Mouse (Mus musculus): ENCODE measurements around the gene Tmem246. TPM values are rescaled to one million over a fixed set of nuclear protein-coding genes. Genes with fewer than 3 reads are reported as not detected.

Tmem246 gene
- polyA plus RNA-seq, 1 experiment: 2.2 TPM

- H3K36me3 ChIP-seq (ENCODE audit: control insufficient read depth, insufficient read depth): no peaks in the 10 kb centered on the region
- H3K79me2 ChIP-seq (ENCODE audit: control insufficient read depth, insufficient read depth): no peaks in the 10 kb centered on the region
- no peak overlapping the region for H3K4me3 ChIP-seq
- TF ChIP-seq TCF3 (IDR thresholded peaks at IDR 0.05; ENCODE audit: insufficient read length, low read depth) (no peak), SRF (IDR thresholded peaks at IDR 0.05; ENCODE audit: control insufficient read depth, insufficient read length, low read depth) (no peak)
- no peak overlapping the region for H3K4me2 ChIP-seq (ENCODE audit: low read depth)
- H3ac ChIP-seq (ENCODE audit: control insufficient read depth, insufficient read length): no peak overlapping the region
- no peaks in the 10 kb centered on the region for H3K27me3 ChIP-seq (ENCODE audit: control insufficient read depth, insufficient read depth, insufficient read length)
Observed at GRCm38 (mm10) chr4:49546026-49546425, 51.6 kb downstream of the Tmem246 start.

DNA sequence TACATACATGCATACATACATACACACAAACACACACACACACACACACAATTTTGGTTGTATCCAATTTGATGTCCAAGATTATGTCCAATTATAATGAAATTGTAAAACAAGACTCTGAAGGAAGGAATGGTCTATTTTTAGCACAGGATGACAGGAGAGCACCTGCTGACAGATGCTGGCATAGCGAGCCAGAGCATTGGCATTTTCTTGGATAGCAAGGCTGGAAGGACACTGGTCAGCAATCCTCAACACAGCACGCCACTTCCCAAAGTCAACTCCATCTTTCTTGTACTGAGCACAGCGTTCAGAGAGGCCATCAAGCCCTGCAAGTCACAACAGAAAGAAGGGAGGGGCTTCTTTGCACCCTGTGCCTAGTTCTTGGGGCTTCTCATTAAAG lies 56.7 kb downstream of the Tmem246 start:
- no peaks in the 10 kb centered on the region for H3K27me3 ChIP-seq (ENCODE audit: control insufficient read depth, insufficient read depth, insufficient read length)
- no peaks in the 10 kb centered on the region for H3K36me3 ChIP-seq (ENCODE audit: control insufficient read depth, insufficient read depth)
- no peaks in the 10 kb centered on the region for H3K79me2 ChIP-seq (ENCODE audit: control insufficient read depth, insufficient read depth)
- no peak overlapping the region for H3K4me2 ChIP-seq (ENCODE audit: low read depth)
- no peak for TF ChIP-seq USF1 (IDR thresholded peaks at IDR 0.05; ENCODE audit: low read depth)
- TF ChIP-seq MYOD1 (IDR thresholded peaks at IDR 0.05; ENCODE audit: control insufficient read depth in 1 of 3, insufficient read length in 2 of 3, low read depth in 2 of 3): peak in 1 of 3 experiments; percentile 23
- H3ac ChIP-seq (ENCODE audit: control insufficient read depth, insufficient read length): no peak overlapping the region
- H3K4me3 ChIP-seq: no peak overlapping the region

GRCm38 (mm10) chr4:49539665-49540064 lies 58.0 kb downstream of the Tmem246 start:
- Histone ChIP-seq H3K4me2 (ENCODE audit: low read depth) (no peak overlapping the region), H3ac (ENCODE audit: control insufficient read depth, insufficient read length) (no peak overlapping the region), H3K36me3 (ENCODE audit: control insufficient read depth, insufficient read depth) (no peaks in the 10 kb centered on the region), H3K79me2 (ENCODE audit: control insufficient read depth, insufficient read depth) (no peaks in the 10 kb centered on the region), H3K4me3 (no peak overlapping the region), H3K27me3 (ENCODE audit: control insufficient read depth, insufficient read depth, insufficient read length) (no peaks in the 10 kb centered on the region)
- TF ChIP-seq MYOG (IDR thresholded peaks at IDR 0.05; ENCODE audit: control insufficient read depth in 1 of 3, insufficient read depth in 1 of 3, insufficient read length in 2 of 3, low read depth in 2 of 3): no peak
- TF ChIP-seq MAX (IDR thresholded peaks at IDR 0.05; ENCODE audit: low read depth): no peak
- no peak for TF ChIP-seq TCF12 (IDR thresholded peaks at IDR 0.05; ENCODE audit: insufficient read depth, poor library complexity, severe bottlenecking)
- TF ChIP-seq POLR2A (IDR thresholded peaks at IDR 0.05; ENCODE audit: insufficient read length, low read depth): no peak
- no peak for TF ChIP-seq CEBPB (IDR thresholded peaks at IDR 0.05; ENCODE audit: insufficient read depth, poor library complexity, severe bottlenecking)
- no peak for TF ChIP-seq POLR2AphosphoS2 (IDR thresholded peaks at IDR 0.05; ENCODE audit: insufficient read length, low read depth)
- no peak for TF ChIP-seq REST (IDR thresholded peaks at IDR 0.05; ENCODE audit: insufficient read depth, insufficient read length)
- no peak for TF ChIP-seq TCF3 (IDR thresholded peaks at IDR 0.05; ENCODE audit: insufficient read length, low read depth)
- no peak for TF ChIP-seq E2F4 (IDR thresholded peaks at IDR 0.05; ENCODE audit: insufficient read depth)
- no peak for TF ChIP-seq SRF (IDR thresholded peaks at IDR 0.05; ENCODE audit: control insufficient read depth, insufficient read length, low read depth)
- no peak for TF ChIP-seq MYOD1 (IDR thresholded peaks at IDR 0.05; ENCODE audit: control insufficient read depth in 1 of 3, insufficient read length in 2 of 3, low read depth in 2 of 3)
- TF ChIP-seq USF1 (IDR thresholded peaks at IDR 0.05; ENCODE audit: low read depth): no peak

GRCm38 (mm10) chr4:49536671-49537070 lies 61.0 kb downstream of the Tmem246 start:
- TF ChIP-seq REST (IDR thresholded peaks at IDR 0.05; ENCODE audit: insufficient read depth, insufficient read length): no peak
- TF ChIP-seq MYOD1 (IDR thresholded peaks at IDR 0.05; ENCODE audit: control insufficient read depth in 1 of 3, insufficient read length in 2 of 3, low read depth in 2 of 3): no peak
- TF ChIP-seq POLR2A (IDR thresholded peaks at IDR 0.05; ENCODE audit: insufficient read length, low read depth): no peak
- TF ChIP-seq MAX (IDR thresholded peaks at IDR 0.05; ENCODE audit: low read depth): no peak
- no peak for TF ChIP-seq TCF3 (IDR thresholded peaks at IDR 0.05; ENCODE audit: insufficient read length, low read depth)
- TF ChIP-seq POLR2AphosphoS2 (IDR thresholded peaks at IDR 0.05; ENCODE audit: insufficient read length, low read depth): no peak
- TF ChIP-seq SRF (IDR thresholded peaks at IDR 0.05; ENCODE audit: control insufficient read depth, insufficient read length, low read depth): no peak
- TF ChIP-seq MYOG (IDR thresholded peaks at IDR 0.05; ENCODE audit: control insufficient read depth in 1 of 3, insufficient read depth in 1 of 3, insufficient read length in 2 of 3, low read depth in 2 of 3): no peak
- TF ChIP-seq USF1 (IDR thresholded peaks at IDR 0.05; ENCODE audit: low read depth): no peak
- no peak for TF ChIP-seq E2F4 (IDR thresholded peaks at IDR 0.05; ENCODE audit: insufficient read depth)
- no peak for TF ChIP-seq TCF12 (IDR thresholded peaks at IDR 0.05; ENCODE audit: insufficient read depth, poor library complexity, severe bottlenecking)
- TF ChIP-seq CEBPB (IDR thresholded peaks at IDR 0.05; ENCODE audit: insufficient read depth, poor library complexity, severe bottlenecking): no peak
- Histone ChIP-seq H3K4me2 (ENCODE audit: low read depth) (no peak overlapping the region), H3K4me3 (no peak overlapping the region), H3K79me2 (ENCODE audit: control insufficient read depth, insufficient read depth) (no peaks in the 10 kb centered on the region), H3K27me3 (ENCODE audit: control insufficient read depth, insufficient read depth, insufficient read length) (no peaks in the 10 kb centered on the region), H3ac (ENCODE audit: control insufficient read depth, insufficient read length) (no peak overlapping the region), H3K36me3 (ENCODE audit: control insufficient read depth, insufficient read depth) (no peaks in the 10 kb centered on the region)

- Histone ChIP-seq H3K36me3 (ENCODE audit: control insufficient read depth, insufficient read depth) (peaks cover 6% of the 10 kb centered on the region), H3K27me3 (ENCODE audit: control insufficient read depth, insufficient read depth, insufficient read length) (no peaks in the 10 kb centered on the region), H3K4me3 (no peak overlapping the region), H3ac (ENCODE audit: control insufficient read depth, insufficient read length) (no peak overlapping the region), H3K79me2 (ENCODE audit: control insufficient read depth, insufficient read depth) (no peaks in the 10 kb centered on the region), H3K4me2 (ENCODE audit: low read depth) (no peak overlapping the region)
- TF ChIP-seq MYOD1 (IDR thresholded peaks at IDR 0.05; ENCODE audit: control insufficient read depth in 1 of 3, insufficient read length in 2 of 3, low read depth in 2 of 3) (no peak), CEBPB (IDR thresholded peaks at IDR 0.05; ENCODE audit: insufficient read depth, poor library complexity, severe bottlenecking) (no peak), TCF12 (IDR thresholded peaks at IDR 0.05; ENCODE audit: insufficient read depth, poor library complexity, severe bottlenecking) (no peak), E2F4 (IDR thresholded peaks at IDR 0.05; ENCODE audit: insufficient read depth) (no peak), POLR2A (IDR thresholded peaks at IDR 0.05; ENCODE audit: insufficient read length, low read depth) (no peak), TCF3 (IDR thresholded peaks at IDR 0.05; ENCODE audit: insufficient read length, low read depth) (no peak), REST (IDR thresholded peaks at IDR 0.05; ENCODE audit: insufficient read depth, insufficient read length) (no peak), SRF (IDR thresholded peaks at IDR 0.05; ENCODE audit: control insufficient read depth, insufficient read length, low read depth) (no peak)
Observed at GRCm38 (mm10) chr4:49535675-49536294, 61.9 kb downstream of the Tmem246 start.

All from myocyte (in vitro differentiated cells).